Mouse (Mus musculus): ENCODE measurements around the gene Xab2. TPM values are rescaled to one million over a fixed set of nuclear protein-coding genes. Genes with fewer than 3 reads are reported as not detected.
"Not testable (repeated sequence)": the region's sequence is repeated elsewhere in the genome, so short reads cannot be mapped to it uniquely, and the experiment has no call there.

Xab2 gene
- total RNA-seq, 2 experiments from 2014 or later: 33.9 to 34.1 TPM

DNA sequence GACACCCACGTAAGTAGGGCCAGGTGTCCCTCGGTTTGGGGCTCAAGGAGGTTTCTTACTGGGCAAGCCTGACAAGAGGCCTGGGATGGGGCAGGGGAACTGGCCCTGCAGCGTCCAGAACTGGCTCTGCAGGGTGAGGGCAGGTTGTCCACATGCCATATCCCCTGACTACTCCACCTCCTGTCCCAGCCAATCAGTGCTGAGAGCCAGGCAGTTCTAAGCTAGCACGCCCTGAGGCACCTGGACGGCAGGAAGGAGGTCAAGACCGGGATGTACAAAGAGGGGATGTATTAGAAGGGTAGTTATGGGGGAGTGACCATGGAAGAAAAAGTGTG, 11.3 kb downstream of the Xab2 start:
- DNase-seq (ENCODE audit: low spot score in 2 of 2): no peak

DNA sequence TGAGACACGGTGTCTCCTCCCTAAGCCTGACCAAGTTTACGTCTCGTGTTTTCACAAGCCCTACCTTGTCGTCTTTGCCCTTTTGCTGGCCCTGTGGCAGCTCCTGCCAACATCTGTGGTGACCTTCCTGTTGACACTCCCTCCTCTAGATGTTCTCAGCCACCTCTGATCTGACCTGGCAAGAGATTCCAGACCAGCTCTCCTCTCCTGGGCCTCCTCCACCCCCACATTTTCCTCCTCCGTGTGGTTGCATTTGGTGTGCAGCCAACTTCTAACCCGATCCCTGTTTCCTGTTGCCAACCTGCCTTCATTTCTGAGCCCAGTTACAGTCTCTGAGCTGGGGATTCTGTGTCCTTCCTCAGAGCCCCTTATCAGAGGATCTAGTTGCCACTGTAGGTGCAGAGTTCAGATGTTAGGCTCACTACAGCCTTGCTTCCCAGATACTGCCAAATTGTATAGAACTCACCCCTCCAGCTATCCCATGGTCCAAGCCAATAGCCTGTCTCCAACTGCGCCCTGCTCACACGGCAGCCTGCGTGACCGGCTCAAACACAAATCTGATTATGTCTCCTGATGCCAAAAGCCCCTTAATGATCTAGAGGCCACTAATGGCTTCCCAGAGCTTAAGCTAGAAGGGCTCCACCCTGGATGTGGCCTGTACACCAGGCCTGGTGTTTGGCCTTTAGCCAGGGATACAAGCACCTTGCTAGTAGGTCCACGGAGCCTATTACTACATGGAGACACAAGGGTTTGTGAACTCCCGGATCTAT, 11.9 kb downstream of the Xab2 start:
- no peak for DNase-seq (ENCODE audit: low spot score in 2 of 2)

DNA sequence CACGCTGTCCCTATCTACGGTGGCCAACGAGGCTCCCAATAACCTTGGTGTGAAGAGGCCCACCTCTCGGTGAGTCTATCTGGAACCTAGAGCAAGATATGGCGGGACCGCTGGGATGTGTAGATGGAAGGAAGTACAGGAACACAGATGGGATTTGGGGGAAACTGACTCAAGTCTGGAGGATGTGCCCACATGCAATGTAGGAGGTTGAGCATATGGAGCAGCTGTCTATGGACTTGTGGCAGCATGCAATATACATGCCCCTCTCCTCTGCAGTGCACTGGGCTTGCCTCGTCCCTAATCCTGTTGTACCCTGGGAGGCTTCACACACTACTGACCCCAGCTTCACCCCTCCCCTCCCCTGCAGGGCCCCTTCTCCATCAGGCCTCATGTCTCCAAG, 13.3 kb downstream of the Xab2 start:
- DNase-seq (ENCODE audit: low spot score in 2 of 2): no peak

DNA sequence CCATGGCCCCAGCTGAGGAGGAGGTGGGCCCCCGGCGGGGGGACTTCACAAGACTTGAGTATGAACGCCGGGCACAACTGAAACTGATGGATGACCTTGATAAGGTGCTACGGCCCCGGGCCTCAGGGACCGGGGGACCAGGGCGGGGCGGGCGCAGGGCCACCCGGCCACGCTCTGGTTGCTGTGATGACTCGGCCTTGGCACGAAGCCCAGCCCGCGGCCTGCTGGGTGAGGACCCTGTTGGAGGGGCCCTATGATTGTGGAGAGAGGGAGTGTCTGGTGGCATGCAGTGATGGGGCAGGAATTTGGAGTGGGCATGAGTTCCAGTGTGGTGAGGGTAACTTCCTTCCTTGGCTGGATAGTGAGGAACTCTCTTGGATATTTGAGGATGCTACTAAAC, 14.5 kb downstream of the Xab2 start:
- DNase-seq (ENCODE audit: low spot score in 2 of 2): no peak

DNA sequence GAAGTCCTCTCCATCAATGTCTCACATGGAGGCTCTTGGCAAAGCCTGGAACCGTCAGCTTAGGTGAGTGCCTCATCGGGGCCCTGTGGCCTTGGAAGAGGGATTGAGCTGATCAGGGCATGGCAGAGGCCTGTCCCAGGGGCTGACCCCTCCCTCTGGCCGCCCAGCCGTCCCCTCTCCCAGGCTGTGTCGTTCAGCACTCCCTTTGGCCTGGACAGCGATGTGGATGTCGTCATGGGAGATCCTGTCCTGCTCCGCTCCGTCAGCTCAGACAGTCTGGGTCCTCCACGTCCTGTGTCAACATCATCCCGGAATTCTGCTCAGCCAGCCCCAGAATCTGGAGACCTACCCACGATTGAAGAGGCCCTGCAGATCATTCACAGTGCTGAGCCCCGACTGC, 17.7 kb downstream of the Xab2 start:
- DNase-seq (ENCODE audit: low spot score in 2 of 2): no peak

DNA sequence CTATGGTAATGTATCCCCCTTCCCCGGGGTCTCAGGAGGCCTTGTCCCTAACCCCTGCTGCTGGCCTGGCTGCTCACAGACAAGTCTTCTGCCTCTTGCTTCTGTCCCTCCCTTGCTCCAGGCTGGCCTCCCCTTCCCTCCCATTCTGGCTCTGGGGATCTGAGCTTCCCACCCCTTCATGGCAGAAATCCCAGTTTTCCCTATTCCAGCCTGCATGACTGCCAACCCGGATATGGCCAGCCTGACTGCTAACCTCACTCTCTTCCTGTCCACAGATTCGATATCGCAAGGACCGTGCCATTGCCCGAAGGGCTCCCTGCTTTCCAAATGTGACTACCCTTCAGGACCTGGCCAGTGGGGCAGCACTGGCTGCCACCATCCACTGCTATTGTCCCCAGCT, 20.7 kb downstream of the Xab2 start:
- DNase-seq (ENCODE audit: low spot score in 2 of 2): no peak

DNA sequence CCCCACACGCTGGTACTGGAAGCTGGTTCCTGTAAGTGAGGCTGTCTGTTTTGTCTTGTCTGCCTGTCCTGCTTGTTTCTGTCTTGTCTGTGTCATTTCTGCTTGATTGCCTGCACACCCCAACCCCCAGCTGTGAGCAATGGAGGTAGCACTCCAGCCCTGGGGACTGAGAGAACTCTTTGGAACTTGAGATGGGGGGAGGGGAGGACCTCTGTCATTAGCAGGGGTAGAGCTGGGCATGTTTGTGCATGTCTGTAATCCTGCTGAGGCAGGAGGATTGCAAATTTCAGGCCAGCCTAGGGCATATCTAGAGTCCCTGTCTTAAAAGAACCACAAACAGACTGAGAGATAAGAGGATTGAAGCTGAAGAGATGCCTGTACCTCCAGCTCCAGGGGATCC, 21.9 kb downstream of the Xab2 start:
- DNase-seq (ENCODE audit: low spot score in 2 of 2): no peak

DNA sequence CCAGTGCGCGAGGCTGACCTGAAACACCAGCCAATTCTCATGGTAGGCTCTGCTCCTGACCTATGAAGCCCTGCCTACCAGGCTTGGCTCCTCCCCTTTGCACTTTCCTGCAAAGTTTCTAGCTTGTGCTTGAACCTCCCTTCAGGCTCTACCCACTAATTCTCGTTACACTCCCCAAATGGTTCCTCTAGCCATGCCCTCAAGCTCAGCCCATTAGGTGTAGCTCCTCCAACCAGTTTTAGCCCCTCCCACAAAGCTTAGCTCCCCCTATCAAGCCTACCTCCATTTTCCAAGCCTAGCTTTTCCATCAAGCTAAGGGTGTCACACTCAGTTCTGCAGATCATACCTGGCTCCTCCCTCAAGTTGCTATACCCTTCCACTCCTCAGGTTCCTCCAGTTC, 23.1 kb downstream of the Xab2 start:
- DNase-seq (ENCODE audit: low spot score in 2 of 2): no peak

DNA sequence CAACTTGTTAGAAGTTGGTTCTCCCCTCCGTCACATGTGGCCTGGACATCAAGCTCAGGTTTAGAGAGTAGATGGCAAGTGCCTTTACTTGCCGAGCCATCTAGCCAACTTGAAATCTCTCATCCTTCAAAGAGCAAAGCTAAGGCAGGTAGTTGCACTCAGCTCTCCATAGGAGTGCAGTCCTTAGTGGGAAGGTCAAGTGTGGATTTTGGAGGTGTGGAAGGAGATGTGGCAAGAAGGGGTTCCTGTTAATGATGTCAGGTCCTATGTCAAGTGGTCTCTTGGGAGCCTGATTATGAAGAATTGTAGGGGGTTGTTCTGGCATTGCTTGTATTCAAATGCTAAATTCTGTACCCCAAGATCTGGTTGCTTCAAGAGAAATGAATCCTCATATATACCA, 26.6 kb downstream of the Xab2 start:
- no peak for DNase-seq (ENCODE audit: low spot score in 2 of 2)

DNA sequence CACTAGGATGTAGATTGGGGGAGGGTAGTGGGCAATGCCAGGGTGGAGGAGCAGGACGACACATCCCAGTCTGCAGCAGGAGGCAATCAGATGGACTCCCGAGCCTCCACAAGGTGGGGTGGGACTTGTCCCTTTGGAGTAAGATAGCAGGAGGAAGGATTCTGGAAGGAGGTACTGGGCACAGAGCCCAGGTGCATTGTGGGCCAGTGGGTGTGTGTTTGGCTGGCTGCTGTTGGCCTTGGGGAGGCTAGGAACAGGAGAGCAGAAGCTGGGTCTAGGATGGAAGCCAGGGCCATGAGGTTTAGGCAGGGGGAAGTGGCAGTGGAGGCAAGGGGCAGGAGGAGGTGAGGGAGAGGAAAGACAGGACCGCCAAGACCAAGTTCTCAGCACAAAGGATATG, 27.6 kb downstream of the Xab2 start:
- no peak for DNase-seq (ENCODE audit: low spot score in 2 of 2)

DNA sequence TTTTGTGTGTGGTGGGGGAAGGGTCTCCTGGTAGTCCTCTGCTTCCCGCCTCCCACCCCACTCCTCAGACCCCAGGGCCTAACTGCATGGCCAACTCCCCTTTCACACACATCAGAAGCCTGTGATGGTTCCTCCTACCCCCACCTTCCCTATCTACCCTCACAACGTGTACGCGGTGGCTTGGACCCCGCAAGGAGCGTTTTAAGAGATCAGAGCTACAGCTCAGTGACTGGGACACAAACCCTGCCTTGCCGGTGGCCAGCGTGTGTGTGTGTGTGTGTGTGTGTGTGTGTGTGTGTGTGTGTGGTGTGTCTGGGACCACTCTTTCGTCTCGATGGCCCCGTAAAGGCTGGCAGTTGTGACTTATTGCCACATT, 32.9 kb downstream of the Xab2 start:
- DNase-seq (ENCODE audit: low spot score in 2 of 2): no peak

DNA sequence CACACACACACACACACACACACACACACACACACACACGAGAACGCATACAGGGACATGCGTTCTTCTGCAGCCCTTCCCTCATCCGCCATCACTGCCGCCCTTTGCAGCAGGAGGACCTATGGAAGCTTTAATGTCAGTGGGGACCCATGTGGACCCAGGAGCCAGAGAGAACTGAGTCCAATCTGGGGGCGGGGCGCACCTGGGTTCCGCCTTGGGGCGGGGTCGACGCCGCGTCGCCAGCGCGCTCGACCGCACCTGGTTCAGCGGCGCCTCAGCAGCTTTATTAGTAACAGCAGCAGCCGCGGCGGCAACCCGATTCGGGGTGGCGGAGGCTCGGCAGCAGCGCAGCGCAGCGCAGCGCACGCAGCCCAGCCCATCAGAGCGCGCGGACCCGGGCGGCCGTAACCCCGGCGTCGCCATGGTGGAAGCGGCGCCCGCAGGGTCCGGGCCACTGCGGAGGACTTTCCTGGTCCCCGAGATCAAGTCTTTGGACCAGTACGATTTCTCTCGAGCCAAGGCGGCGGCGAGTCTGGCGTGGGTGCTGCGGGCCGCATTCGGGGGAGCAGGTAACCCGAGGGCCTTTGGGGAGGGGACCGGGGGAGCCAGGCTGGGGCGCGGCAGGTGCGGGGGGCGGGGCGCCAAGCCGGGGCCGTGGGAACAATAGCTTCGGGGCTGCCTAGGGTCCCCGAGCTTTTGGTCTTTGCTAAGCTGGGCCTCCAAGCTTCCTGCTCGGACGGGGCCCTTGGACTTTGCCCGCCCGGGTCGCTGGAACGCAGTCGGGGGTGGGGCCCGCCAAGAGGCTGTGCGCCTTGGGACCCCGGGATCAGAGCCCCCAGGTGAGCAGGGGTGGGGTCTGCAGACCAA, 33.5 kb downstream of the Xab2 start:
- DNase-seq (ENCODE audit: low spot score in 2 of 2): peak; percentile 52 to 73

DNA sequence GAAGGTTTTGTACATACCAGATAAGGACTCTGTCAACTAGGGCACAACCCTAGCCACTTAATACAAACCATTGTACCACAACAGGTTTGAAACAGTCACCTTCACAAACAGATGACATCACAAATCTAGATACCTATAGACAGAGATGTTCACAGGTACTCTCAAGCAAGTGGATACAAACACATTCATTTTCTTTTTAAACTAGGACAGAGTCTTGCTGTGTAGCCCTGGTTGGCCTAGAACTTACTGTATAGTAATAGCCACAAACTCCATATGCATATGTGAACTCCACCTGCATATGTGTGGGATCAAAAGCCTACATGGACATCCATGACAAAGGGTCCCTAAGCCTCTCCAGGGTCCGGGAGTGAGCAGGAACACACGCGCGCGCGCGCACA, 34.1 kb downstream of the Xab2 start, which contains the start of gene Camsap3:
TSS of gene Camsap3 (plus strand) at position 301 of the 398 bp plus-strand sequence.
- no peak for DNase-seq (ENCODE audit: low spot score in 2 of 2)

DNA sequence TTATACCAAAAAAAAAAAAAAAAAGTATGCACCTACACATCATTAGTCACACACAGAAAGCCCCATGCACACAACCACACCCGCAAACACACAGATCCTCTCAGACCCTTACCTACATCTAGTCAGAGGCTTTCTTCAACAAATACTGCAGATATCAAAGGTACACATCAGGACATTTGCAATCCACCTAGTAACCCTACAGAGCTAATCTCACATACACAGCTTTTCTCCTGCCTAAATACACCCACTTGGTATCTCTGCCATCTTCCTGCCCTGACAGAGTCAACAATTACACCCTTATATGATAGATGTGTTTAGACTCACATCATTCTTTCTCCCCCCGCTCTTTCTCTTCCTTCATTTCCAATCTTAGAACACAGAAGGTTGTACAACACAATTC, 34.7 kb downstream of the Xab2 start:
- DNase-seq (ENCODE audit: low spot score in 2 of 2): no peak

DNA sequence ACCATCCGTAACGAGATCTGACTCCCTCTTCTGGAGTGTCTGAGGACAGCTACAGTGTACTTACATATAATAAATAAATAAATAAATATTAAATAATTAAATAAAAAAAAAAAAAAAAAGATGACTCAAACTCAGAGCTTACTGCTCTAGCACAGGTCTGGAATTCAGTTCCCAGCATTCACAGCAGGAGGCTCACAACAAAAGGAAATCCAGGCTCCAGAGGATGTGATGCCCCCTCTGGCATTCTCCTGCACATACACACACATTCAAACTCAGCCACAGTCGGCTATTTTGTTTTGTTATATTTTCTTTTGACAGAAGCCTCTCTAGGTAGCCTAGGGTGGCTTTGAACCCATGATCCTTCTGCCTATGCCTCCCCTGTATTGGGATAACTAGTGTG, 39.2 kb downstream of the Xab2 start:
- not testable (repeated sequence) for DNase-seq (ENCODE audit: low spot score in 2 of 2)

DNA sequence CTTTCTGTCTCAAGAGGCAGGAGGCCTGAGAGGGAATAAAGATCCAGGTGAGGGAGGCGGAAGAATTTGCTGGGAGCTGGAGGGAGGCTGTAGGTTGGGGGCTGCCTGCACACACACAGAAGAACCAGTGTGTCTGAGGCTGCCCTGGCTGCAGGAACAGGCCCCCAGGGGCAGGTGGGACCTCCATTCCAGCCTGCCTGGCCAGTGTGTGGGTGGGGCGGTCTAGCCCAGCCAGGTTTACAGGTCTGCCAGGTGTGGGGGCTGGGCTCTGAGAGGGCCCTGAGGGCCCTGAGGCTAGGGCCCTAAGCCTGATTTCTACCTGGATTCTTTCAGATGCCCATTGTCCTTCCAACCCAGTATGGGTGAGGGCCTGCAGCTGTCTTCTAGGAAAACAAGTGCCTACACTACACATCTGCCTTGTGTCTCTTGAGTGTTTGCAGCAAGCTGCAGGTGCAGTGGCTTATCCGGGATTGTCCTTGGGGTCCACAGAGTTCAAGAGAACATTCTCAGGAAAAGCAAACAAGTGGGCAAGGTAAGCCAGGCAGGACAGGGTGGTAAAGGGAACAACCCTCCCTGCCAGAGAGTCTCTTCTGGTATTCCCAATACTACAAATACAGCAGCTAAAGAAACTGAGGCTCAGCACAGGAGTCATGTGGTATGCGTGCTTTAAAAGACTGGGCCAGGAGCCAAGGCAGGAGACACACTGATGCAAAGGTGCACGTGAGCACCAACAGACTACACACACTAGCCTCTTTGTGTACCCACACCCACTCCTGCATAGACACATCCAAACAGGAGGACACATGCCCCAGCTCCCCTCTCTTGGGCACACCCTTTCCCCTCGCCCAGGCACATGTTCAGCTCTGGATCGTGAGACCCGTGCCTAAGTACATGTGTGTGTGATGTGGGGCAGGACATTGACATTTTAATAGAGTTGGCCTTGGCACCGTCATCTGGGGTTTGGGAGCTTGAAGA, 41.4 kb downstream of the Xab2 start:
- no peak for DNase-seq (ENCODE audit: low spot score in 2 of 2)

DNA sequence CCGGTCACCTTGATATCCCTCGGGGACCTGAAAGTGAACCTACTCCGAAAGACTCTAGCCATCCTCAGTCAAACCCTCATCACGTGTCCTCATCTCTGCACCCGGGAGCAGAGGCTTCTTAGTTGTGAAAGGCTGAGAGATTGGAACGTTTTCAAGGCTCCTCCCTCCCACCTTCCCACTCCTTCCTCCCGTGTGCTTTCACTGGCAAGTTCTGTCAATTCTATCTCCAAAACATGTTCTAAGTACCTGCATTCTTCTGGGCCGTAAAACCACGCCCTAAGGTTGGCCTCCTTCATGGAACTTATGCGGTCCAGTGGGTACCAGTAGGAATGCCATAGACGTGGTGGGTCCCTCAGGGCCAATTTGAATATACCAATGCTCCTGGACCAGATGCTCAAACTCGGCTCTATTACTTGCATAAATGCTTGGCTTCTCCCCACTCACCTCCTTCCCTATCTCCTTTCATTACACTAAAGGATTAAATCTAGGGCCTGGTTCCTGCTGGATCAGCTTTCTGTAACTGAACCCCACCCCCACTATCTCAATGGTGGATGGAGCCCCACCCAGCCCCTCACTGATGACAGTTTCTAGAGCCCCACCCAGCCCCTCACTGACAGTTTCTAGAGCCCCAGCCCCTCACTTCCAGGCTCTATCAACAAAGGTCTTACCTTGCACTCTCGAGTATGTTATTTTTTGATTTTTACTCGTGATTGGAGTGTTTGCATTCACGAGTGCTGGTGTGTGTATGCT, 44.7 kb downstream of the Xab2 start:
- no peak for DNase-seq (ENCODE audit: low spot score in 2 of 2)

DNA sequence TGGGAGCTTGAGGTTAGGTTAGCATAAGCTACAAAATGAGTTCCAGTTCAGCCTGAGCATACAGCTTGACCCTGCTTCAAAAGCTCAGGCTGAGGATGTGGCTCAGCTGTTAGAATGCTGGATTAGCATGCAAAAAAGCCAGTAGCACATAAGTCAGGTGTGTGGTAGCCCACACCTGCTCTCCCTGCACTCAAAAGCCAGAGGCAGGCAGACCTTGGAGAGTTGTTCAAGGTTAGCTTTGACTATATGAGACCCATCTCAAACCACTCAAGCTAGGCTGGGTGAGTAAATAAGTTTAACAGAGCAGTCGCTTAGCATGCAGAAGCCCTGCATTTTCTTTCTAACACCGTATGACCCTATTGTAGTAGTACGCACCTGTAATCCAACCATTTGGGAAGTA, 46.6 kb downstream of the Xab2 start:
- no peak for DNase-seq (ENCODE audit: low spot score in 2 of 2)

DNA sequence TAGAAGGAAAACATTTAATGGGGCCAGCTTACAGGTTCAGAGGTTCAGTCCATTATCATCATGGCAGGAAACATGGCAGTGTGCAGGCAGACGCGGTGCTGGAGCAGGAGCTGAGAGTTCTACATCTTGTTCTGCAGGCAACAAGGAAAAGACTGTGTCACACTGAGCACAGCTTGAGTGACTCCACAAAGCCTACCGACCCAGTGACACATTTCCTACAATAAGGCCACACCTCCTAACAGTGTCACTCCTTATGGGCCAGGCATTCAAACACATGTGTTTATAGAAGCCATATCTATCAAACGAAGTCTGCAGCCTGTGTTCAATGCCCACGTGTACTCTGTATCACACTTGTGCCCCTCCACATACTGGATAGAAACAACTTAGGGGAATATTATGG, 51.3 kb downstream of the Xab2 start:
- DNase-seq (ENCODE audit: low spot score in 2 of 2): no peak

DNA sequence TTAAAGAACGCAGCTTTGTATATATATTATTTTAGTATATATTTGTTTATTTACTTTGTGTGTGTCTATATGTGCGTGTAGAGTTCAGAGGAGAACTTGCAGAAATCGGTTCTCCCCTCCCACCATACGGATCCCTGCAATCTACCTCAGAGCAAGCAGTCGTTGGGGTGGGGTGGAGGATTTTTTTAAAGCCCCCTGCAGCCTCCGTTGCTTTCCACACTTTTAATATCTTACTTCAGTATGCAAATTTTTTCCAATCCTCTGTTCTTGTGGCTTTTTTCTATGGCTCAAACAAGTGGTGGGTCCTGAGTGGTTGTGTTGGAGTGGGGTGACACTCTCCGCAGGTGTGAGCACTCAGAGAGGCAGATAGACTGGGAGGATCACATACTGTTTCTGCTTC, 52.7 kb downstream of the Xab2 start:
- no peak for DNase-seq (ENCODE audit: low spot score in 2 of 2)

Measured in layer of hippocampus, postnatal 10 days (tissue).